Mouse (Mus musculus): Measurements from ENCODE around the gene Setd7.

DNA sequence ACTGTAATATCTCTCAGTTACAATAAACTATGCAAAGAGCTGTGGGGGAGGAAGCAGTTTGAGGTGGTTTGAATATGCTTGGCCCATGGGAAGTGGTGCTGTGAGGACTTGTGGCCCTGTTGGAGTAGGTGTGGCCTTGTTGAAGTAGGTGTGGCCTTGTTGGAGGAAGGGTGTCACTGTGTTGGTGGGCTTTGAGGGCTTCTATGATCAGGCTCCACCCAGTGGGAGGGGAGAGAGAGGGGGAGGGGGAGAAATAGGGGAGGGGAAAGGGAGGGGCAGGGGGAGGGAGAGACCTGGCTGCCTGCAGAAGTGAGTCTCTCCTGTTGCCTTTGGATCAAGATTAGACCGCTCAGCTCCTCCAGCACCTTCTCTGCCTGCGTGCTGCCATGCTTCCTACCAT, 40.8 kb upstream of the Setd7 start:
- TF ChIP-seq CTCF (IDR thresholded peaks at IDR 0.05; ENCODE audit: control insufficient read depth, insufficient read depth, insufficient read length) (no peak), MYOG (IDR thresholded peaks at IDR 0.05; ENCODE audit: control insufficient read depth, extremely low read depth, insufficient read length) (no peak), MYOD1 (IDR thresholded peaks at IDR 0.05; ENCODE audit: control insufficient read depth, insufficient read length, low read depth) (no peak), USF1 (IDR thresholded peaks at IDR 0.05; ENCODE audit: low read depth) (no peak), CEBPB (IDR thresholded peaks at IDR 0.05; ENCODE audit: low read depth) (no peak), MAX (IDR thresholded peaks at IDR 0.05) (no peak)
